Mouse (Mus musculus): ENCODE data around the gene Slc30a9.

DNA sequence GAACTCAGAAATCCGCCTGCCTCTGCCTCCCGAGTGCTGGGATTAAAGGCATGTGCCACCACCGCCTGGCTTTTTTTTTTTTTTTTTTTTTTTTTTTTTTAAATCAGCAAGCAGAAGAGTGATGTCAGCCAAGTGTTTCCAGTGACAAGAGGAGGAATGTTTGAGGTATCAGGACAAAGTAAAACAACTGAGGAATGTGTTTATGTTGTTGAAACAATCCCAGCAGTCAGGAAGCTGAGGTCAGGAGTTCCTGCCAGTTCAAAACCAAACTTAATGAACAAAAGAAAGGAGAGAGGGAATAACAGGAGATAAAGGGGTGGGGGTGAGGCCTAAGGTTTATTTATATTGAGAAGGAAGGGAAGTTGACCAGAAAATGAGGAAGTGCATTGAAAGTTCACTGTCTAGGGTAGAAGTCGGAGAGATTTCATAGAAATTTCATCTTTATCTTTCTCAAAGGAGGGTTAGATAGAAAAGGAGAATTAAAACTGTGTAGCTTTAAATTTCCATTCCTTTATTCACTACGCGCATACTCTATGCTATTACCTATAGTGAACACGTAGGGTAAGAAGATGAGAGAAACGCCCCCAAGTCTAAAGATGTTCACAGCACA is 4.9 kb upstream of the Slc30a9 start:
- TF ChIP-seq POLR2A (IDR thresholded peaks at IDR 0.05; ENCODE audit: low read depth, low read length) = no peak
- no peak for TF ChIP-seq CTCF (IDR thresholded peaks at IDR 0.05; ENCODE audit: borderline replicate concordance, insufficient read depth, low read length)

All from embryonic fibroblast, embryonic 13.5 days (primary cell).